Mouse (Mus musculus) lung, embryonic 15.5 days (tissue): ENCODE data around the gene Cd2. TPM values are rescaled to one million over a fixed set of nuclear protein-coding genes. Genes with fewer than 3 reads are reported as not detected.

Experiments used
- ATAC-seq: fragments of 200-750 bp; cut with Nextera tagmentation; 2 replicates; pipeline ENCODE4 v1.8.0; 2017; ENCODE audit warnings: moderate number of reproducible peaks, borderline replicate concordance; ENCODE audit not compliant: low FRiP score, low TSS enrichment; ENCODE audit errors: extremely low read depth
- H3K27ac ChIP-seq: fragments of 300-500 bp; sonication (generic); 2 replicates; pipeline ENCODE4 v1.5.1; 2015; ENCODE audit warnings: moderate library complexity, mild to moderate bottlenecking, inconsistent platforms
- H3K27me3 ChIP-seq: fragments of 300-500 bp; sonication (generic); 2 replicates; pipeline ENCODE4 v1.6.1; 2015; ENCODE audit warnings: inconsistent platforms
- H3K36me3 ChIP-seq: fragments of 300-500 bp; sonication (generic); 2 replicates; pipeline ENCODE4 v1.6.1; 2015; ENCODE audit warnings: inconsistent platforms
- H3K4me1 ChIP-seq: fragments of 300-500 bp; sonication (generic); 2 replicates; pipeline ENCODE4 v1.6.1; 2015; ENCODE audit warnings: inconsistent platforms
- H3K4me2 ChIP-seq: fragments of 300-500 bp; sonication (generic); 2 replicates; pipeline ENCODE4 v1.6.1; 2015; ENCODE audit warnings: inconsistent platforms, mild to moderate bottlenecking, moderate library complexity
- H3K4me3 ChIP-seq: fragments of 300-500 bp; sonication (generic); 2 replicates; pipeline ENCODE4 v1.5.1; 2015; ENCODE audit warnings: mild to moderate bottlenecking, inconsistent platforms
- H3K9ac ChIP-seq: fragments of 300-500 bp; sonication (generic); 2 replicates; pipeline ENCODE4 v1.6.1; 2015; ENCODE audit warnings: inconsistent platforms
- H3K9me3 ChIP-seq: fragments of 300-500 bp; sonication (generic); 2 replicates; pipeline ENCODE4 v1.6.1; 2016; ENCODE audit warnings: inconsistent platforms
- WGBS: fragments of 180-500 bp; shearing (Covaris S2); methylation state at CpG from one replicate; pipeline ENCODE4 v1.1.7; 2015; 5-methylcytosine and 5-hydroxymethylcytosine counted together
- polyA plus RNA-seq: library from polyadenylated mRNA; unstranded; fragments of >200 nt; fragmentation: Nextera tagmentation; extraction: Ambion mirVana; gene quantifications from 2 replicates; pipeline ENCODE4 v1.2.1, GENCODE M21; 2015

The Cd2 gene
- polyA plus RNA-seq, 1 experiment from 2014 or later, result 0.81 TPM

GRCm38 (mm10) chr3:101305046-101305445 is 17.3 kb upstream of the Cd2 start:
- Histone ChIP-seq H3K36me3 (no peaks in the 10 kb centered on the region), H3K4me2 (no peak overlapping the region), H3K4me3 (no peak overlapping the region), H3K27ac (no peak overlapping the region), H3K27me3 (no peaks in the 10 kb centered on the region; the same call in 1 of the 2 replicates), H3K9me3 (no peaks in the 10 kb centered on the region), H3K9ac (no peak overlapping the region), H3K4me1 (peaks cover 10% of the 10 kb centered on the region; the same call in 1 of the 2 replicates)
- ATAC-seq, result no peak
- whole genome bisulfite sequencing, result 90% methylated on average over 2 of the region's 2 CpGs

- Histone ChIP-seq H3K4me2 (no peak overlapping the region), H3K27me3 (no peaks in the 10 kb centered on the region; the same call in 1 of the 2 replicates), H3K9ac (no peak overlapping the region), H3K4me1 (peaks cover 10% of the 10 kb centered on the region; the same call in 1 of the 2 replicates), H3K36me3 (no peaks in the 10 kb centered on the region), H3K9me3 (no peaks in the 10 kb centered on the region), H3K27ac (no peak overlapping the region), H3K4me3 (no peak overlapping the region)
- 13% methylated on average over 8 of the region's 8 CpGs for WGBS
- no peak for ATAC-seq
Measured at GRCm38 (mm10) chr3:101304156-101304555, 16.4 kb upstream of the Cd2 start.

GRCm38 (mm10) chr3:101300271-101301071 is 12.7 kb upstream of the Cd2 start:
- no peak overlapping the region for H3K27ac ChIP-seq

GRCm38 (mm10) chr3:101299591-101299990 is 11.9 kb upstream of the Cd2 start:
- Histone ChIP-seq H3K9ac (no peak overlapping the region), H3K9me3 (no peaks in the 10 kb centered on the region), H3K36me3 (no peaks in the 10 kb centered on the region), H3K4me1 (peaks cover 15% of the 10 kb centered on the region; the same call in 1 of the 2 replicates), H3K4me3 (no peak overlapping the region), H3K27me3 (no peaks in the 10 kb centered on the region; the same call in 1 of the 2 replicates), H3K4me2 (no peak overlapping the region), H3K27ac (no peak overlapping the region)
- 71% methylated on average over 6 of the region's 6 CpGs for whole genome bisulfite sequencing
- no peak for ATAC-seq

More at GRCm38 (mm10) chr3:101300271-101301071, 12.7 kb upstream of the Cd2 start:
- peak overlapping the region; percentile 17; the same call in 1 of the 2 replicates for H3K9ac ChIP-seq
- peak overlapping the region; percentile 41 for H3K4me2 ChIP-seq
- H3K9me3 ChIP-seq, result no peaks in the 10 kb centered on the region
- 21% methylated on average over 23 of the region's 23 CpGs for WGBS
- no peak for ATAC-seq
- H3K27me3 ChIP-seq, result no peaks in the 10 kb centered on the region; the same call in 1 of the 2 replicates
- H3K4me1 ChIP-seq, result peaks cover 15% of the 10 kb centered on the region; the same call in 1 of the 2 replicates
- H3K4me3 ChIP-seq, result peak overlapping the region; percentile 9; the same call in 1 of the 2 replicates
- H3K36me3 ChIP-seq, result no peaks in the 10 kb centered on the region

- Histone ChIP-seq H3K27me3 (no peaks in the 10 kb centered on the region; the same call in 1 of the 2 replicates), H3K4me3 (no peak overlapping the region), H3K4me2 (no peak overlapping the region), H3K9ac (no peak overlapping the region), H3K4me1 (peaks cover 19% of the 10 kb centered on the region; the same call in 1 of the 2 replicates), H3K36me3 (no peaks in the 10 kb centered on the region), H3K9me3 (no peaks in the 10 kb centered on the region), H3K27ac (no peak overlapping the region)
- no peak for ATAC-seq
- WGBS, result 93% methylated on average over 5 of the region's 5 CpGs
Measured at GRCm38 (mm10) chr3:101297221-101297620, 9.5 kb upstream of the Cd2 start.

- WGBS, result 29% methylated on average over 15 of the region's 15 CpGs
- H3K9ac ChIP-seq, result no peak overlapping the region
- no peak for ATAC-seq
- H3K36me3 ChIP-seq, result no peaks in the 10 kb centered on the region
- H3K27me3 ChIP-seq, result no peaks in the 10 kb centered on the region; the same call in 1 of the 2 replicates
- no peak overlapping the region for H3K4me2 ChIP-seq
- H3K27ac ChIP-seq, result no peak overlapping the region
- no peaks in the 10 kb centered on the region for H3K9me3 ChIP-seq
- no peak overlapping the region for H3K4me3 ChIP-seq
- peaks cover 19% of the 10 kb centered on the region; the same call in 1 of the 2 replicates for H3K4me1 ChIP-seq
Measured at GRCm38 (mm10) chr3:101295931-101296820, 8.4 kb upstream of the Cd2 start.

GRCm38 (mm10) chr3:101295366-101295867 is 7.7 kb upstream of the Cd2 start:
- no peak overlapping the region for H3K4me2 ChIP-seq
- ATAC-seq, result peak; percentile 67; the same call in 1 of the 2 replicates
- H3K27ac ChIP-seq, result no peak overlapping the region
- H3K9me3 ChIP-seq, result no peaks in the 10 kb centered on the region
- H3K27me3 ChIP-seq, result no peaks in the 10 kb centered on the region
- WGBS, result 5% methylated on average over 11 of the region's 11 CpGs
- no peaks in the 10 kb centered on the region for H3K36me3 ChIP-seq
- no peak overlapping the region for H3K9ac ChIP-seq
- 0 out of 2 replicates have a peak, but pooled peaks cover 15% of the 10 kb centered on the region for H3K4me1 ChIP-seq
- no peak overlapping the region for H3K4me3 ChIP-seq

- no peak overlapping the region for H3K4me3 ChIP-seq
- H3K36me3 ChIP-seq, result no peaks in the 10 kb centered on the region
- WGBS, result 84% methylated on average over 10 of the region's 10 CpGs
- H3K4me1 ChIP-seq, result 0 out of 2 replicates have a peak, but pooled peaks cover 15% of the 10 kb centered on the region
- no peak overlapping the region for H3K27ac ChIP-seq
- no peak overlapping the region for H3K9ac ChIP-seq
- H3K4me2 ChIP-seq, result no peak overlapping the region
- H3K27me3 ChIP-seq, result no peaks in the 10 kb centered on the region
- ATAC-seq, result no peak; the same call in 1 of the 2 replicates
- H3K9me3 ChIP-seq, result no peaks in the 10 kb centered on the region
Measured at GRCm38 (mm10) chr3:101294487-101295365, 7.0 kb upstream of the Cd2 start.

GRCm38 (mm10) chr3:101293571-101294135 is 5.9 kb upstream of the Cd2 start:
- Histone ChIP-seq H3K36me3 (no peaks in the 10 kb centered on the region), H3K27ac (no peak overlapping the region), H3K4me3 (no peak overlapping the region), H3K4me1 (0 out of 2 replicates have a peak, but pooled peaks cover 15% of the 10 kb centered on the region), H3K27me3 (no peaks in the 10 kb centered on the region), H3K4me2 (no peak overlapping the region), H3K9me3 (no peaks in the 10 kb centered on the region), H3K9ac (no peak overlapping the region)
- ATAC-seq, result no peak
- WGBS, result 57% methylated on average over 8 of the region's 8 CpGs

GRCm38 (mm10) chr3:101292611-101293010 is 4.9 kb upstream of the Cd2 start:
- no peak for ATAC-seq
- Histone ChIP-seq H3K9ac (no peak overlapping the region), H3K36me3 (no peaks in the 10 kb centered on the region), H3K4me2 (no peak overlapping the region), H3K27ac (no peak overlapping the region), H3K9me3 (no peaks in the 10 kb centered on the region), H3K27me3 (no peaks in the 10 kb centered on the region), H3K4me3 (no peak overlapping the region), H3K4me1 (0 out of 2 replicates have a peak, but pooled peaks cover 15% of the 10 kb centered on the region)
- WGBS, result 69% methylated on average over 5 of the region's 5 CpGs
